Mouse (Mus musculus) heart, postnatal 0 days (tissue): ENCODE data around the gene Invs.

Source experiments
- CTCF ChIP-seq: IDR thresholded peaks from 2 replicates; pipeline ENCODE4 v1.5.1; 2016; ENCODE audit warnings: antibody characterized with exemption, control low read depth, low read depth
- EP300 ChIP-seq: IDR thresholded peaks from 2 replicates; pipeline ENCODE4 v1.6.1; 2016; ENCODE audit warnings: antibody characterized with exemption, low read depth

DNA sequence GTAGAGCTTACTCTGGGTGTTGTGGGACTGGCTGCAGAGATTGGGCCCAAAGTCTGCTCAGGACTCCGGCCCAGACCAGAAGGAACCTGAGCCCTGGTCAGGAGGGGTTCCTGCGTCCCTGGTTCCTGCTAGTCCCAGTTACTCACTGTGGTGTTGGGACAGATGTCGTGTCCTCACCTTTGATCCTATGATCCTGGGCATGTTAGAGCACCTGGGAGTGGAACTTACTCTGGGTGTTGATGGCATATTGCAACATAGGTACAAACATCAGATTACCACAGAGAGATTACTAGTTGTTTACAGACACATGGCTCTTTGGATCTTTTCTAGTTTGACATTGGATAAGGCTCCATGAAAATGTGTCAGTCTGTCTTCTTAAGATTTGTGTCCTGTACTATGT, 35.3 kb downstream of the Invs start:
- TF ChIP-seq EP300: no peak
- no peak for TF ChIP-seq CTCF
